Mouse (Mus musculus): Measurements from ENCODE around the gene Col5a3. TPM values are rescaled to one million over a fixed set of nuclear protein-coding genes. Genes with fewer than 3 reads are reported as not detected.
"Not testable (repeated sequence)": the region's sequence is repeated elsewhere in the genome, so short reads cannot be mapped to it uniquely, and the experiment has no call there.

Col5a3 gene
- 10 to 100 TPM; 31.8 to 33.2 TPM for total RNA-seq (2021)
- long read RNA-seq, experiment 1, full-length matches to known transcripts, result 8 of 58 reads
- long read RNA-seq, experiment 1, partial matches to known transcripts, result 39 of 58 reads
- long read RNA-seq, experiment 1, other reads (novel, unspliced or antisense), result 11 of 58 reads
- long read RNA-seq, experiment 2, full-length matches to known transcripts, result 8 of 36 reads
- long read RNA-seq, experiment 2, partial matches to known transcripts, result 27 of 36 reads
- long read RNA-seq, experiment 2, other reads (novel, unspliced or antisense), result 1 of 36 reads

DNA sequence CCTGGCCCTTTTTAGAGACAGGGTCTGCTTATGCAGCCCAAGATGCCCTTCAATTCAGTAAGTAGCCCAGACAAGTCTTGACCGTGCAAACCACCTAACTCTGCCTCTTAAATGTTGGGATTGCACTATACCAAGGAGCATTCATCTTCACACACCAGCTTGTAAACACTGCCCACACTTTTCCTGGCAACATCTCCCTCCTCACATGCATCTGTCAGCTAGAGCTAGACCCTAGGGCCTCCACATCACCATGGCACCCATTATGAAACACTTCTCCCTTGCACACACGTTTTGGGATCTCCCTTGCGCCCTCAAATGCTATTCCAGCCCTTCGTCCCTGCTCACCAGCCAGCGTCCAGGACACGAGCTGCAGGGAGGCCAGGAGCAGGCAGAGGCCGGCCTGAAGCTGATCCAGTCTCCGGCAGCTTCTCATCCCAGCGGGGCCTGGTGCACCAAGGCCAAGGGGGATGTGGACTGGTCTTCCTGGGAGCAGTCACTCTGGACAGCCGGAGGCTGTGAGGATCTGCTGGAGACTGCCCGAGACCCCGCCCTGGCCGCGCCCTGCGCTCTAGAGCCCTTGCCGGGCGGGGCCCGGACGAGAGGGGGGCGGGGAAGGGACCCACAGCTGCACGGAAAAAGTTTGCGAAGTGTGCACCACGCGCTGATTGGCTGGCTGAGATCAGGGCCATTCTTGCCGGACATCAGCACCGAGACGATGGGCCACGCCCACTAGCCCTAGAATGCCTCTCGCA is at the start of gene Col5a3:
Gene Col5a3 (minus strand): TSS at position 547 of the 752 bp plus-strand sequence.
- peak; percentile 79 to 80 for DNase-seq
- intact Hi-C loops (cut with DNase I), result no loop called here

DNA sequence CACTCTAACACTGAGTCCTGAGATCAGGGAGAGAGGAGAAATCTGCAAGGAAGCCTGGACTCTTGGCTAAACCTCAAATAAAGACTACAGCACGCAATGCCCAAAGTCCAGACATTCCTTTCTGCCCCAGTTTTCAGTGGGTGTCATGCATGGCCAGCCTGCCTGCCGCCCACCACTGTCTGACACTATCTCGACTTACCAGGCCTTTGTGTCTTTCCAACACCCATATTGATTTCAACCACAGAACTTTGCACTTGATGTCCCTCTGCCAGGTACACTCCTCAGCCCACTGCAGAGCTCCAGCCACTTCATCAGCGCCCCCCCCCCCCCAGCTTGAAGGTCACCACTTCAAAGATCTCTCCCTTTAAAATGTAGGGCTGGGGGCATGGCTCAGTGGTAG is 47.4 kb upstream of the Col5a3 start:
- intact Hi-C loops (cut with DNase I), result no loop called here
- no peak for DNase-seq

DNA sequence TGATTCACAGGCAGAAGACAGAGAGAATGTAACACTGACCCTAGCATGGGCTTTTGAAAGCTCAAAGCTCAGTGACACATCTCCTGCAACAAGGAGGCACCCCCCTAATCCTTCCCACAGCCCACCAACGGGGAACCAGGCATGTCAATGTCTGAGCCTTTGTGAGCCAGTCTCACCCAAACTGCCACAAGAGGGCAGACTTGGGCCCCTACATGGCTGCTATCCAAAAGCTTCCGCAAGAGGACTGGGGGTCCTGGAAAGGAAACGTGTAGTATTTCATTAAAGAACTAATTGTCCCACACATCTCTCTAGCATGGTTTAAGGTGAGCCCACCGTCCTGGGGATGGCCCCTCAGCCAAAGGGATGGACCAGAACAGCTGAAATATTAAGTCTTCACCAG is 47.0 kb upstream of the Col5a3 start:
- intact Hi-C loops (cut with DNase I), result no loop called here
- DNase-seq, result peak in 1 of 2 experiments; percentile 37

DNA sequence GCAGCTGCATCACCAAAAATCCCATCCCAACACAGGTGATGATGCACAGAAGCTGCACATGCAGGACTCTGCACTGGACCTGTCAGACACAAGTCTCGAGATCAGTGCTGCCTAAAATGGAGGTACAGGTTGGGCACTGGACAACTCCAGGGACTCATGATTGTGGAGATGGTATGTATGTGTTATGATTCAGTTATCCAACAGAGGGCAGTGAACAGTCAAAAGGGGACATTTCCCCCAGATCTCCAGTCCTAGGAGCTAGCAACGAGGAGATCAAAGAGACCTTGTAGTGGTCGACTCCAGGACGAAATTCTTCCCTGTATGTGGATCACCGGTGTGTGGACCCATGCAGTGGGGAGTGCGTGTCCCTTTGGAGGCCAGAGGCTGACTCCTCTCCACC is 45.1 kb upstream of the Col5a3 start:
- no peak for DNase-seq
- intact Hi-C loops (cut with DNase I), result no loop called here

DNA sequence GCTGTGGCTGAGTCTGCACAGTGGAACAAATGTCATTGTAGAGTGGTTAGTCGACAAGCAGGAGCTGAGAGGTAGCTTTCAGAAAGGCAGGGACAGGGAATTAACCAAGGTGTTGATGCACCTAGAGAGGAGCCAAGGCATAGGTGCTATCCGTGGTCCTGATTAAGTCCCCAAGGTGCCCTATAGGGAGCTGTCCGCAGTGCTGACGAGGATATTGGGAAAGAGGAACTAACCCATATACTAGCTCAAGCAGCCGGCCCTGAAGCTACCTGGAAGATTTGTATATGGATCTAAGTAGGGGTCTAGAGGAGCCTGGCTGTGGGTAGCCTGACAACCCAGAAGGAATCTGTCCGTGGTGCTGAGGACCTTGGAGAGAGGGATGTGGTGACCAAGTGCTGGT is 42.3 kb upstream of the Col5a3 start:
- DNase-seq, result peak; percentile 44 to 70
- intact Hi-C loops (cut with DNase I), result no loop called here

DNA sequence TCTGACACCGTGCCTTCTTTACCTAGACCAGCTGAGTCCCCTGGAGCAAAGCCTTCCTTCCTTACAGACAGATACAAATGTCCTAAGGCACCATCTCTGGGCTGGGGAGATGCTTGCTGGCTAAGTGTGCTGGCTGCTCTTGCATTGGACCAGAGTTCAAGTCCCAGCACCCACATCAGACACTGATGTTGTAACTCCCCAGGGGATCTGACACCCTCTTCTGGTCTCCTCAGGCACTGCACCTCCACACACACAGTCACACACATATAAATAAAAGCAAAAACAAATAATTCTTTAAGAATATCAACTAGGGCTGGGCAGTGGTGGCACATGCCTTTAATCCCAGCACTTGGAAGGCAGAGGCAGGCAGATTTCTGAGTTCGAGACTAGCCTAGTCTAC is 35.3 kb upstream of the Col5a3 start:
- intact Hi-C loops (cut with DNase I), result no loop called here
- DNase-seq, result no peak

DNA sequence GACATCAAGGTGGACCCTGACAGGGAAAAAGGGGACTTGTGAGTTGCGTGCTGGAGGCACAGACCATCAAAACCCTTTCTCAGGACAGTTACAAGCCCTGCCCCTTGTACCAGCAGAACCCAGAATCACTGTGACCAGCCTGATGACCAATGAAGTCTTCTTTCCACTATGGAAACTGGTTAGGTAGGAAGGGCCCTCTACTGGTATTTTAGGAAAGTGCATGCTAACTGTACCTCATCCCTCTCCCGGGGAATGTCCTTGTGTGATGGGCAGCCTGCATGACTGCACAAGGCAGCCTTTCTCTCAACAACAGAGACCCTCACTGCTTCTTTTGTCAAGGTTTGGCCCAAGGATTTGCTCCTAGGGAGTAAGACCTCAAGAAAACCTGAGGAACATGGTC is 27.8 kb upstream of the Col5a3 start:
- DNase-seq, result peak in 1 of 2 experiments; percentile 28
- intact Hi-C loops (cut with DNase I), result no loop called here

DNA sequence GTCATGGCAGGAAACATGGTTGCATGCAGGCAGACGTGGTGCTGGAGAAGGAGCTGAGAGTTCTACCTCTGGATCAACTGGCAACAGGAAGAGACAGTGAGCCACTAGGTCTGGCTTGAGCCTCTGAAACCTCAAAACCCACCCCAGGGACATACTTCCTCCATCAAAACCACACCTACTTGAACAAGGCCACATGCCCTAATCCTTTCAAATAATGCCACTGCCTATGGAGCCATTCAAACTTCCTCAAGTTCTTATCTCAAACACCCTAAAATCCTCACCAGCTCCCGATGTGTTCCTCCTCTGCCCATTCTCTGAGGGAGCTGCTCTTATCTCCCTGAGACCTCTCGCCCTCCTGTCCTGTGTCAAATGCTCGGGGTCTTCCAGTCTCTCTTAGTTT is 27.3 kb upstream of the Col5a3 start:
- no peak for DNase-seq
- intact Hi-C loops (cut with DNase I), result no loop called here

DNA sequence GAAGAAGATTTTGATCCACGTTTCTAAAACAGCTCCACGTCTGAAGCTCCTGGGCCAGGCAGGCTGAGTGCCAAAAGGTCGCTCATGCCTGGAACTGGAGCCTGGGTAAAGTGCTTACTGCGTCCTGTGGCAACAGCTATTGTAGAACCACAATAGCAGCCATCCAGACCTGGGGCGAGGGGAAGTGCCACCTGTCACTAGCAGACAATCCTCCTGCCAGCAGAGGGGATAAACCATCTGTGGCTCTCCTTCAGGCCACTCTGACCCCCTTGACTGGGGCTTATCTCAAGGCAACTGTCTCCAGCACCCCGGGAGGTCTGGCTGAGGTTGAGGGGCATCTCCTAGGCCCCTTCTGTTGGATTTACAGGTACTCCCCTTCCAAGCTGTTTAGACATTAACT is 24.1 kb upstream of the Col5a3 start:
- DNase-seq, result no peak
- intact Hi-C loops (cut with DNase I), result loop anchor here (10.0 kb wide), 1 partner anchor 374 kb away; the partner anchor contains the start of gene Zfp26

DNA sequence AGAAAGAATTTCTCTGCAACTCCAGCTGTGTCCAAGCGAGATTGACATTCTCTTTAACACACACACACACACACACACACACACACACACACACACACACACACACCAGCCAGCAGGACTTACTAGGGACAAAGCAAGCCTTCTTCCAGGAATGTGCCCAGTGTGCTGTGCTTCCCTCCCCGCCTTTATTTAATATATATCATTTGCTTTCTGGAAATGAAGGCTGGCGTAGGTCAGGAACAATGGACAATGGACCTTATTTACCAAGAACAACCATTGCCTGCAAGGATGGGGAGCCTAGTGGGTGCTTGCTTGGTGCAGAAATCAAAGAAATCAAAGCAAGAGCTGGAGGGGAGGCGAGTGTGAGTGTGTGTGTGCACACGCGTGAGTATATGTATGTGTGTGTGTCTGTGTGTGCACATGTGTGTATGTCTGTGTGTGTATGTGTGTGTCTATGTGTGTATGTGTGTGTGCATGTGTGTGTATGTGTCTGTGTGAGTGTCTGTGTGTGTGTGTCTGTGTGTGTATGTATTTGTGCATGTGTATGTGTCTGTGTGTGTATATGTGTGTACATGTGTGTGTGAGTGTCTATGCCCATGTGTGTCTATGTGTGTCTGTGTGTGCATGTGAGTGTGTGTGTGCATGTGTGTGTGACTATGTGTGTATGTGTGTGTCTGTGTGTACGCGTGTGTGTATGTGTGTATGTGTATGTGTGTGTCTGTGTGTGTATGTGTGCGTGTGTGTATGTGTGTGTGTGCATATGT is 22.5 kb upstream of the Col5a3 start:
- DNase-seq, result no peak
- intact Hi-C loops (cut with DNase I), result loop anchor here (10.0 kb wide), 1 partner anchor 373 kb away; the partner anchor contains the start of gene Zfp26

DNA sequence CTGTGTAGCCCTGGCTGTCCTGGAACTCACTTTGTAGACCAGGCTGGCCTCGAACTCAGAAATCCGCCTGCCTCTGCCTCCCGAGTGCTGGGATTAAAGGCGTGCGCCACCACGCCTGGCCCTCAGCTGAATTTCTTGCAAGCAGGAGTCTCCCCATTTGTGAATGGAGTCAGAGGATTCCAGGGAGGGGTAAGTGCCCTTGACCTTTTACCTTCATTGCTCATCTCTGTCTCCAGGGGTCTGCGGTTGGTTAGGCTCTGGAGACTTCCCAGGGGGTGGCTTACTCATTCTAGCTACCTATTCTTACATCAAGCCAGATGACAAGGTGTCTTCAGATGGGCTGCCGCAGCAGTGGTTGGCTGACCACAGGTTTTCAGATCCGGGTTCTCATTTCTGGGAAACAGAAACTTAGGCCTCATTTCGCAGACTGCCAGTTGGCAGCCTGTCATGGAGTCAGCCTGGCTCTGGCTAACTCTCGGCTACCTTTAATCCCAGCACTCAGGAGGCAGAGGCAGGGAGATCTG is 20.6 kb upstream of the Col5a3 start:
- not testable (repeated sequence) for DNase-seq
- intact Hi-C loops (cut with DNase I), result loop anchor here (10.0 kb wide), 1 partner anchor 371 kb away; the partner anchor contains the start of gene Zfp26

DNA sequence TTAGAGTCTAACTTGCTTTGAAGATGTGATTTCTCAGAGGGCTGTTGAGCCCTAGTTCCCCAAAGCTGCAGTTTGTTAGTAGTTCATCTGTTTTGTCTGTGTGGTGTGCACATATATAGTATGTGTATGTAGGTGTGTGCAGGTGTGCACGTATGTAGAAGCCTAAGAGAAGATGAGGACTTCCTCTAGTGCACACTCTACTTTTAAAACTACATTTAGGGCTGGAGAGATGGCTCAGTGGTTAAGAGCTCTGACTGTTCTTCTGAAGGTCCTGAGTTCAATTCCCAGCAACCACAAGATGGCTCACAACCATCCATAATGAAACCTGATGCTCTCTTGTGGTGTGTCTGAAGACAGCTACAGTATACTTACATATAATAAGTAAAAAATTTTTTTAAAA is 20.0 kb upstream of the Col5a3 start:
- no peak for DNase-seq
- intact Hi-C loops (cut with DNase I), result loop anchor here (5.0 to 10.0 kb wide), 2 partner anchors 173 to 370 kb away; partner anchors contain the start of gene Zfp26

DNA sequence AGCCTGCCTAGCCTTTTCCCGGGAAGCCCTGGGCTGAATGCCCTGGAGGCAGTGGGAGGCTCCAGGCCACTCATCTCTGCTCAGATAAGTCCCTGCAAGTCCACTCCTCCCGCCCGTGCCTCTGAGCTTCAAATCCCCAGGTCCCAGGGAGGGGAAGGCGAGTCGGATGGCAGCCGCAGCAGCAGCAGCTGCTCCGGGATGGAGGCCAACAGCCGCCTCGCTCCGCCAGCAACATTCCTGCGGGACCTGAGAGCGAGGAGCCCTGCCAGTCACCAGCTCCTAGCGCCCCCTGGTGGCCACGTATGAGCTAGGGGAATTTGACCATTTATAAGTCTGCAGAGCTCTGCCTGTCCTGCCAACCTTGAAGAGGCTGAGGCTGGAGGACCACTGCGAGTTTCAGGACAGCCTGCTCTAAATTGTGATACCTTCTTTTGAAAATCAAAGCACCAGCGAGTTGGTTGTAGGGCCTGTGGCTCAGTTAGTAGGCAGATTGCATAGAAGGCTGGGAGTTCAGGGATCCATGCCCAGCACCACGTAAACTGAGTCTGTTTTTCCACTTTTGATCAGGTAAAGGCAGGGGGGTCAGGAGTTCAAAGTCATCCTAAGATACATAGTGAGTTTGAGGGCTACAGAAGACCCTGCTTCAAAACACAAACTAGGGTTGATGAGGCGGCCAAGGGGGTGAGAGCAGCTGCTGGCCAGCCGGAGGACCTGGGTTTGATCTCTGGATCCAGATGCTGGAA is 16.2 kb upstream of the Col5a3 start:
- peak; percentile 98 to 99 for DNase-seq
- intact Hi-C loops (cut with DNase I), result loop anchor here (1.0 to 10.0 kb wide), 3 partner anchors 91 to 366 kb away; partner anchors contain the start of gene Zfp26

DNA sequence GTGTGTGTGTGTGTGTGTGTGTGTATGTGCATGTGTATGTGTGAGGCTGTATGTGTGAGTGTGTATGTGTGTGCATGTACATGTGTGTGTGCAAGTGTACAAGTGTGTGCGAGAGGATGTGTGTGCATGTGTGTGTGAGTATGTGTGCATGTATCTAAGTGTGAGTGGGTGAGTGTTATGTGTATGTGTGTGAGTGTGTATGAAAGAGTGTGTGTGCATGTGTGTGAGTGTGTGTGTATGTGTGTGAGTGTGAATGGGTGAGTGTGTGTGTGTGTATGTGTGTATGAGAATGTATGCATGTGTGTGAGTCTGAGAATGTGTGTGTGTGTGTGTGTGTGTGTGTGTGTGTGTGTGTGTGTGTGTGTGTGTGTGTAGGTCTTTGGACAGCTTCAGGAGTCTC is 13.3 kb upstream of the Col5a3 start:
- no peak for DNase-seq
- intact Hi-C loops (cut with DNase I), result no loop called here

DNA sequence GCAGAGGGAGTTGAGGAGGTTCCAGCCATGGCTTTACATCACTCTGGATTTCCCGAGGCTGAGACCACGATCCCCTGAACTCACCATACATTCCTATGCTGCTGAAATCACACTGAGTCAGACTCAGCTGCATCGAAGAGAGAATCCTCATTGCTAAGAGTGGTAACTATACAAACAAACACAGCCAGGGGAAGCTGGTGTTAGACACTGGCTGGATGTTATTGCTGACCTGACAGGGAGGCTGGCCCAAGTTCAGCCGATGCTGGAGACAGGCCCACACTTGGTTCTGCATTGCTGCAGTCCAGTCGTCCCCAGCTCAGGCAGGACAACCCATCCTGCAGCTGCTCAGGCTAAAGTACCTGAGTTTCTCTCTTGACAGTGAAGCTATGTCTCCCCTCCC is 10.9 kb upstream of the Col5a3 start:
- intact Hi-C loops (cut with DNase I), result no loop called here
- peak; percentile 32 to 45 for DNase-seq

DNA sequence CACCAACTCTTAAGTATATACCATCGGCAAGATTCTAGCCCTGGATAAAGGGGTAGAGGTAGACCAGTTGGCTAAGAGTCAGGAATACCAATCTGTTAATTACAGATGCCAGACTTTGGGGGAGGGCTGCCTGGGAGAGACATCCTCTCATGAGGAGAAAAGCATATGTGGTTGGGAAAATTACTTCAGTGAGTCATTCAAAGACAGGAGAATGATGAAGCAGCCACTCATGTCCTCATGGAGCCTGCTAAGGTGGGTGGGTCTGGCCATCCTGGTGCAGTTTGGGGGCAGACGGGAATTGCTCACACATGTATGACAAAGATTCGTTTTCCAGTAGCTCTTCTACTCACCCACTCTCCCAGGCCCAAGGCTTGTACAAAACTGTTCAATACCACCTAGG is 8.0 kb upstream of the Col5a3 start:
- no peak for DNase-seq
- intact Hi-C loops (cut with DNase I), result no loop called here

DNA sequence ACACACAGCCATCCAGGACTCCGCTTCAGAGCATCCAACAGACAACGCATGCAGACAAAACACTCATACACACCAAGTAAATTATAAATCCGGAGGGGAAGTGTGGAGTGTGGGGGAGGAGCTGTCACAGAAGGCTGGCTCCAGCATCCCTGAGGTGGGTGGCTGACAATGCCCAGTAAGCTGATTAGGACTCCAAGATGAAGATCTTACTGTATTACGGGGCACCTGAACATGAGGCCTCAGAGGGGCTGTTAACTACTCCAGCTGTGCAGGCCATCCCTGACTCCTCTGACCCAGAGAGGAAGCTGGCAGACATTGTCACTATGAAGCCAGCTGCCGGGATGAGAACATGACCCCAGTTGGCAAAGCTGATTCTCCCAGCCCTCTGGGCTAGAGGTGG is 5.1 kb upstream of the Col5a3 start:
- DNase-seq, result no peak
- intact Hi-C loops (cut with DNase I), result no loop called here

DNA sequence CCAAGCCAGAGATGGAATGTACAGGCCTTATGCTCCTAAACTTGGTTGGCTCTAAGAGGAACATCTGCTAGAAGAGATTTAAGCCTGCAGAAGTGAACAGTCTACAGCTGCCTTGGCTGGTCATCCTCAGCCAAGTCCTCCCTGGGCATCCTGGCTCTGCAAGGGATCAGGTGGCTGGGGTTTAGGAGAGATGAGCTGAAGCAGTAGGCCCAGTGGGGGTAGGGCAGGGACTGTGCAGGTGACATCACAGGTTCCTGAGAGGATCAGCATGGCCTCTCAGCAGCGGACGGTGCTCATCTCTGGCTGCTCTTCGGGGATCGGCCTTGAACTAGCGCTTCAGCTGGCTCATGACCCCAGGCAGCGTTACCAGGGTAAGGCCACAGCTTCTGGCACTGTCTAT is 3.4 kb upstream of the Col5a3 start, which contains the start of gene Rdh8:
Gene Rdh8 (plus strand): TSS at position 268 of the 400 bp plus-strand sequence.
- intact Hi-C loops (cut with DNase I), result no loop called here
- no peak for DNase-seq

DNA sequence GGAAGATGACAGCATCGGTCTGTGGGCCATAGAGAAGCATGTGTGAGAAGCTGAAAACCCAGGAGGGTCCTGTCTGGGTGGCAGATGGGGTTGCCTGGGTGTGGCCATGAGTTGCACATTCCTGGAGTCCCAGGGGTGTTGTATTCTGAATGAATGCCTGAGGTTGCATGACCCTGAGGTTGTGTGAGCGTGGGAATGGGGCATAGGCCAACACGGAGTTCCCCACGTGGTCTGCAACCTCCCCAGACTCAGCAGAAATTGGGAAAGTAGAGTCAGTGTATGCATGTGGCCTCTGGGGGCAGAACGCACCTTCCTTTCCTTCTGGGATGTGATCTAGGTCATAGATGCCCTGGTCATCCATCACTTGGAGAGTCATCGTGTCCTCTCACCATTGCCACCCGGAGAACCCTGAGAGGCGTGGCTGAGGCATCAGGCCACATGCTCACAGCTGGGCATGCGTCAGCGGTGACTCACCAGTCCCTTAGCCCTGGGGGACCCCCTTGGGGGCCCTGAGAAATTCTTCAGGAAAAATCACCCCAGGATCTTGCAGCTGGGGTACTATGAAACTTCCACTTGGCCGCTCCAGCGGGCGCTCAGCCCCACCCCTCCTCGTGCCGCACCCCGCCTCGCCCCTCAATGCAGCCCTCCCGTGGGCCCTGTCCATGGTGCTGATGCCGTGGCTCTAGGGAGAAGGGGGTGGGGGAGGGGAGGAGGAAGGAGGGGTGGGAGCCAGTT is 2.2 kb downstream of the Col5a3 start:
- intact Hi-C loops (cut with DNase I), result no loop called here
- peak; percentile 68 to 72 for DNase-seq
